Mouse (Mus musculus) megakaryocyte progenitor cell, adult 5-6 weeks (primary cell): ENCODE data around the gene Cdk14. TPM values are rescaled to one million over a fixed set of nuclear protein-coding genes. Genes with fewer than 3 reads are reported as not detected.
A peak's percentile ranks its signal among the peaks of the same experiment; 100 is the strongest.

Source experiments
- ATAC-seq: replicated peaks from 2 replicates; pipeline ENCODE4 v1.8.0; 2016; ENCODE audit warnings: mild to moderate bottlenecking, moderate TSS enrichment, inconsistent platforms; ENCODE audit not compliant: poor library complexity
- total RNA-seq, 2 experiments: library from RNA; stranded (forward) in 1 of 2; stranded (reverse) in 1 of 2; fragments of 157-497, 149-512 nt in 1 of 2; fragments of 200-1000 nt in 1 of 2; gene quantifications; 2 replicates each; pipeline versions ENCODE4 v1.2.3 to v1.2.4; 2015 to 2017

Gene Cdk14
- total RNA-seq, 2 experiments from 2014 or later = 0.25 to 1.7 TPM

GRCm38 (mm10) chr5:5206012-5206411, 214.1 kb downstream of the Cdk14 start:
- peak; percentile 73 for ATAC-seq

- no peak for ATAC-seq
These were observed 225.4 kb downstream of the Cdk14 start for GRCm38 (mm10) chr5:5194562-5195221.

- ATAC-seq = peak; percentile 59
These were observed 230.5 kb downstream of the Cdk14 start for GRCm38 (mm10) chr5:5189590-5189989.

- ATAC-seq = peak; percentile 90
These were observed 233.9 kb downstream of the Cdk14 start for GRCm38 (mm10) chr5:5185987-5186742.

GRCm38 (mm10) chr5:5185521-5185920, 234.6 kb downstream of the Cdk14 start:
- no peak for ATAC-seq

- no peak for ATAC-seq
These were observed 239.4 kb downstream of the Cdk14 start for GRCm38 (mm10) chr5:5180711-5181110.

- peak; percentile 31; the same call in 1 of the 2 replicates for ATAC-seq
These were observed 239.8 kb downstream of the Cdk14 start for GRCm38 (mm10) chr5:5180311-5180710.

GRCm38 (mm10) chr5:5176052-5176451, 244.1 kb downstream of the Cdk14 start:
- no peak for ATAC-seq

GRCm38 (mm10) chr5:5175611-5176010, 244.5 kb downstream of the Cdk14 start:
- ATAC-seq = no peak

- ATAC-seq = no peak
These were observed 245.0 kb downstream of the Cdk14 start for GRCm38 (mm10) chr5:5175090-5175489.

GRCm38 (mm10) chr5:5166086-5166485, 254.0 kb downstream of the Cdk14 start:
- ATAC-seq = no peak

GRCm38 (mm10) chr5:5164326-5164725, 255.8 kb downstream of the Cdk14 start:
- ATAC-seq = no peak

- no peak for ATAC-seq
These were observed 256.3 kb downstream of the Cdk14 start for GRCm38 (mm10) chr5:5163823-5164222.

GRCm38 (mm10) chr5:5159521-5159920, 260.6 kb downstream of the Cdk14 start:
- no peak for ATAC-seq

- ATAC-seq = no peak
These were observed 280.3 kb downstream of the Cdk14 start for GRCm38 (mm10) chr5:5139855-5140254.

GRCm38 (mm10) chr5:5134905-5135511, 285.1 kb downstream of the Cdk14 start:
- no peak for ATAC-seq

- no peak for ATAC-seq
These were observed 285.8 kb downstream of the Cdk14 start for GRCm38 (mm10) chr5:5134143-5134904.

- ATAC-seq = no peak
These were observed 291.3 kb downstream of the Cdk14 start for GRCm38 (mm10) chr5:5128852-5129251.

- no peak for ATAC-seq
These were observed 295.5 kb downstream of the Cdk14 start for GRCm38 (mm10) chr5:5124645-5125044.

- no peak for ATAC-seq
These were observed 303.2 kb downstream of the Cdk14 start for GRCm38 (mm10) chr5:5116775-5117522.
